Mouse (Mus musculus) cerebellum, adult 2 months (tissue): ENCODE results near the gene Matn4. TPM values are rescaled to one million over a fixed set of nuclear protein-coding genes. Genes with fewer than 3 reads are reported as not detected.

Experiments used
- DNase-seq, 2 experiments: peaks; one replicate each; pipeline ENCODE4 v3.0.0; 2021
- H3K27ac ChIP-seq: fragments of 200-500 bp; 2 replicates; pipeline ENCODE4 v1.5.1; 2012; ENCODE audit warnings: low read length, control low read depth, inconsistent platforms; ENCODE audit not compliant: insufficient read depth
- H3K27me3 ChIP-seq: fragments of 200-500 bp; 2 replicates; pipeline ENCODE4 v1.6.1; 2012; ENCODE audit warnings: inconsistent platforms, mild to moderate bottlenecking, low read length, moderate library complexity; ENCODE audit not compliant: control insufficient read depth, insufficient read depth
- H3K4me1 ChIP-seq: fragments of 200-500 bp; 2 replicates; pipeline ENCODE4 v1.6.1; 2011; ENCODE audit warnings: low read length; ENCODE audit not compliant: control insufficient read depth, insufficient read depth
- H3K4me3 ChIP-seq: fragments of 200-500 bp; replicated peaks from 2 replicates; pipeline ENCODE3; 2011; ENCODE audit warnings: mild to moderate bottlenecking, low read depth, low read length, control low read depth; ENCODE audit not compliant: insufficient read depth
- CTCF ChIP-seq: fragments of 200-500 bp; IDR thresholded peaks from 2 replicates; pipeline ENCODE4 v1.5.1; 2011; ENCODE audit warnings: low read depth, mild to moderate bottlenecking, control low read depth, low read length, moderate library complexity, borderline replicate concordance; ENCODE audit not compliant: insufficient read depth
- POLR2A ChIP-seq: fragments of 200-500 bp; IDR thresholded peaks from 2 replicates; pipeline ENCODE4 v1.6.1; 2011; ENCODE audit warnings: low read length, control low read depth, borderline replicate concordance; ENCODE audit not compliant: insufficient read depth
- WGBS: fragments of 180-500 bp; shearing (Covaris S2); methylation state at CpG from one replicate; pipeline ENCODE4 v1.1.7; 2018; 5-methylcytosine and 5-hydroxymethylcytosine counted together
- polyA plus RNA-seq: library from polyadenylated mRNA; depleted of rRNA; stranded (reverse); fragments of >200 nt; gene quantifications from 2 replicates; pipeline ENCODE4 v1.2.3, GENCODE M21; 2012

Matn4 gene
- polyA plus RNA-seq, 1 experiment: 5.9 TPM

- TF ChIP-seq POLR2A: no peak
- no peak for TF ChIP-seq CTCF
- 89% methylated on average over 3 of the region's 3 CpGs for WGBS
- H3K27ac ChIP-seq: no peak overlapping the region
- no peaks in the 10 kb centered on the region for H3K4me1 ChIP-seq
- DNase-seq: no peak
- H3K27me3 ChIP-seq: no peaks in the 10 kb centered on the region
- H3K4me3 ChIP-seq: no peak overlapping the region
Measured at GRCm38 (mm10) chr2:164371371-164371770, 33.6 kb downstream of the Matn4 start.

- no peak for TF ChIP-seq CTCF
- TF ChIP-seq POLR2A: no peak
- H3K27ac ChIP-seq: no peak overlapping the region
- 77% methylated on average over 6 of the region's 6 CpGs for WGBS
- no peak overlapping the region for H3K4me3 ChIP-seq
- DNase-seq: no peak
- H3K27me3 ChIP-seq: no peaks in the 10 kb centered on the region
- H3K4me1 ChIP-seq: no peaks in the 10 kb centered on the region
Measured at GRCm38 (mm10) chr2:164368620-164369105, 36.3 kb downstream of the Matn4 start.

- H3K4me3 ChIP-seq: no peak overlapping the region
- DNase-seq: no peak
- H3K27me3 ChIP-seq: no peaks in the 10 kb centered on the region
- WGBS: 6% methylated on average over 3 of the region's 3 CpGs
- H3K4me1 ChIP-seq: no peaks in the 10 kb centered on the region
- no peak overlapping the region for H3K27ac ChIP-seq
- TF ChIP-seq CTCF (no peak), POLR2A (no peak)
Measured at GRCm38 (mm10) chr2:164366947-164367346, 38.0 kb downstream of the Matn4 start.

- no peak overlapping the region for H3K4me3 ChIP-seq
- DNase-seq: no peak
- 37% methylated on average over 13 of the region's 13 CpGs for WGBS
- no peaks in the 10 kb centered on the region for H3K4me1 ChIP-seq
- H3K27me3 ChIP-seq: no peaks in the 10 kb centered on the region; the same call in 1 of the 2 replicates
- TF ChIP-seq CTCF (no peak), POLR2A (no peak)
- no peak overlapping the region for H3K27ac ChIP-seq
Measured at GRCm38 (mm10) chr2:164360974-164361657, 43.8 kb downstream of the Matn4 start.

GRCm38 (mm10) chr2:164359668-164360067 is 45.3 kb downstream of the Matn4 start:
- WGBS: 71% methylated on average over 5 of the region's 5 CpGs
- no peak for DNase-seq
- Histone ChIP-seq H3K4me3 (no peak overlapping the region), H3K27ac (no peak overlapping the region), H3K4me1 (no peaks in the 10 kb centered on the region), H3K27me3 (no peaks in the 10 kb centered on the region; the same call in 1 of the 2 replicates)
- TF ChIP-seq CTCF (no peak), POLR2A (no peak)

DNA sequence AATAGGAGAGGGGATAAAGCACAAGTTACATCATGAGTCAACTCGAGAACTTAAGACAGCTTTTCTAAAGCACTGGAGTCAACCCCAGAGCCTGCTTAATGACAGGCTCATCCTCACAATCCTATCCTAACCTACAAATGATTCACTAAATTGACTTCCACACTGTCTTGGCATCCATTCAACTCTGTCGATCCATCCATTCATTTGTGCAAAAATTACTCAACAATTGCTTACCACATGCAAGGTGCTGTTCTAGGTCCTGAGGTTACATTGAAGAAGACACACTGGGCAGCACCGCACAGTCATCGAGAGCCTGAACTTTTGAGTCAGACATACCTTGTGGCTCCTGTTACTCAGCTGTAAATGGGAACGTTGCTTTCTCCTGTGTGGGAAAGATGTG is 45.9 kb downstream of the Matn4 start:
- TF ChIP-seq CTCF (no peak), POLR2A (no peak)
- DNase-seq: no peak
- Histone ChIP-seq H3K4me1 (no peaks in the 10 kb centered on the region), H3K27me3 (no peaks in the 10 kb centered on the region; the same call in 1 of the 2 replicates), H3K4me3 (no peak overlapping the region), H3K27ac (no peak overlapping the region)
- 72% methylated on average over 5 of the region's 5 CpGs for WGBS

DNA sequence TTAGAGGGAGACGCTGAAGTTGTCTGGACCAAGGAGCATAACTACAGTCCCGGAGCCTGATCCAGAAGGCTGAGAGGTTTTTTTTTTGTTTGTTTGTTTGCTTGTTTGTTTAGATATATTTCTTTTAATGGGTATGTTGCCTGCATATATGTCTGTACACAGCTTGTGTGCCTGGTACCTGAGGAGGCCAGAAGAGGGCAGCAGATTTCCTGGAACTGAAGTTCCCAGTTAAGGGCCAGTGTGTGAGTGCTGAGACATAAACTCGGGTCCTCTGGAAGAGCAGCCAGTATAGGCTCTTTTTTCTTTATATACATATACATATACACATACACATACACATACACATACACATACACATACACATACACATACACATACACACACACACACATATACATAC is 46.6 kb downstream of the Matn4 start:
- H3K4me3 ChIP-seq: no peak overlapping the region
- TF ChIP-seq CTCF (no peak), POLR2A (no peak)
- H3K27ac ChIP-seq: no peak overlapping the region
- H3K27me3 ChIP-seq: no peaks in the 10 kb centered on the region; the same call in 1 of the 2 replicates
- no peak for DNase-seq
- no peaks in the 10 kb centered on the region for H3K4me1 ChIP-seq
- 84% methylated on average over 3 of the region's 3 CpGs for WGBS
